Mouse (Mus musculus) gastrocnemius, postnatal 25 days (tissue): Measurements from ENCODE around the gene Cd300c. TPM values are rescaled to one million over a fixed set of nuclear protein-coding genes. Genes with fewer than 3 reads are reported as not detected.

Source experiments
- total RNA-seq, 2 experiments: library from RNA; stranded (reverse); gene quantifications; 1 replicate in 1 of 2; 2 replicates in 1 of 2; pipeline ENCODE4 v1.2.3; 2021

Gene Cd300c
- total RNA-seq, 2 experiments from 2014 or later, result not detected

Other genes with a start within 250 kb of the Cd300c start
- gene Dnaic2, start 241.7 kb downstream of the Cd300c start, total RNA-seq, result under 1 TPM; 0.24 to 0.61 TPM
- 1 to 10 TPM; 1.3 to 2.0 TPM for gene Kif19a, start 203.8 kb downstream of the Cd300c start, total RNA-seq
- not detected for gene Btbd17, start 173.2 kb downstream of the Cd300c start, total RNA-seq
- gene Gpr142, start 170.2 kb downstream of the Cd300c start, total RNA-seq, result not detected
- 10 to 100 TPM; 31.2 to 47.0 TPM for gene Gprc5c, start 118.0 kb downstream of the Cd300c start, total RNA-seq
- under 1 TPM; 0.43 to 0.72 TPM for gene Cd300a, start 79.1 kb downstream of the Cd300c start, total RNA-seq
- gene Cd300lb, start 34.8 kb downstream of the Cd300c start, total RNA-seq, result under 1 TPM in 1 of 2 experiments, not detected in 1; 0.19 TPM
- under 1 TPM; 0.13 to 0.35 TPM for gene Cd300ld, start 20.8 kb upstream of the Cd300c start, total RNA-seq
- under 1 TPM in 1 of 2 experiments, not detected in 1; 0.54 TPM for gene Cd300c2, start 32.7 kb upstream of the Cd300c start, total RNA-seq
- gene Cd300ld2, start 47.0 kb upstream of the Cd300c start, total RNA-seq, result not detected
- not detected for gene Cd300ld4, start 57.9 kb upstream of the Cd300c start, total RNA-seq
- gene Cd300ld5, start 68.6 kb upstream of the Cd300c start, total RNA-seq, result 1 to 10 TPM in 1 of 2 experiments, not detected in 1; 3.5 TPM
- 1 to 10 TPM; 1.2 to 3.7 TPM for gene Cd300ld3, start 79.3 kb upstream of the Cd300c start, total RNA-seq
- gene Cd300e, start 93.0 kb upstream of the Cd300c start, total RNA-seq, result not detected
- gene Rab37, start 122.3 kb upstream of the Cd300c start, total RNA-seq, result under 1 TPM in 1 of 2 experiments, not detected in 1; 0.19 TPM
- gene Cd300lf, start 164.8 kb upstream of the Cd300c start, total RNA-seq, result not detected
- gene Slc9a3r1, start 194.2 kb upstream of the Cd300c start, total RNA-seq, result 1 to 10 TPM; 2.3 to 3.9 TPM
- 1 to 10 TPM; 4.1 to 5.8 TPM for gene Tmem104, start 218.3 kb upstream of the Cd300c start, total RNA-seq
- gene Nat9, start 218.7 kb upstream of the Cd300c start, total RNA-seq, result 10 to 100 TPM; 10.7 to 13.2 TPM